Mouse (Mus musculus): ENCODE measurements at regions not wholly inside any gene's neighbourhood (a gene's known extent, or its start where the extent isn't known, plus 50 kb on each side); places are given as distances from the start of the nearest gene placed in this dataset.

DNA sequence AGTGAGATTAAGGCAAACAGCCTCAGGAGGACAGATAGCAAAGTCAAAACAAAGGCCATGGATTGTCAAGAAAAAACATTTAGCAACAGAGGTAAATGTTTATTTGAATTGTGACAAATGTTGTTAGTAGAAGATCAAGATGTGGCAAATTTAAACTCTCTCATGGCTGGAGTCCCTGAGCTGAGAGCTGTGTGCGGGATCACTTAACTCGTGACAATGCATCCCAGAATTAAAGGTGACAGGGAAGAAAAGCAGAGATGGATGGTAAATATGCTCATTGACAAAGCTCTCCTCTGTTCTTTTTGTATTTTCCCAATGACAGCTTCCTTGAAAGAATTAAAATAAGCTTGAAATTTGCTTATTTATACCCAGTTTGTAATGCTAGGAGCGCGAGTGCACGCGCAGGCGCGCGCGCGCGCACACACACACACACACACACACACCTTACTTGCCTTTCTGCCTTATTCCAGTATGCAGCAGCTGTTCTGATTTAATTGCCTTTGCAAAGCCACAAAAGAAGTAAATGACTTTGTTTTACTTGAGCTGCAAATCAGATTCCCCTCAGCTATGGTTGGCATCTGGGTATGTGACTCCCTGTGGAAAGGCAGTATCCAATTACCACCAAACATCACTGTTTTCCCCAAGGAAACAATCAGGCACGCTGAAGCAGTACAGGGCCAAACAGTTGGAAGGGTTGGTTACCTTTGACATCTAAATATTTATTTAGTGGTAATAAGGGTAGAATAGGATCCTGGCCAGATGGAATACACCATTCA is 509.5 kb upstream of the Cblb start:
- H3K4me1 ChIP-seq (ENCODE audit: control insufficient read depth, insufficient read depth, low read length) = no peaks in the 10 kb centered on the region
- H3K9me3 ChIP-seq (replicated peaks; ENCODE audit: control insufficient read depth, insufficient read depth, low read length, poor library complexity, severe bottlenecking) = no peaks in the 10 kb centered on the region
- H3K4me3 ChIP-seq (ENCODE audit: low read depth, low read length) = no peak overlapping the region
- TF ChIP-seq CTCF (IDR thresholded peaks at IDR 0.05; ENCODE audit: low read depth, low read length) (no peak), EP300 (IDR thresholded peaks at IDR 0.05; ENCODE audit: insufficient read depth, low read depth, low read length) (no peak), POLR2A (IDR thresholded peaks at IDR 0.05; ENCODE audit: insufficient read depth, low read length) (no peak)
- H3K36me3 ChIP-seq (ENCODE audit: control insufficient read depth, insufficient read depth, low read length, poor library complexity, severe bottlenecking) = no peaks in the 10 kb centered on the region
- H3K9ac ChIP-seq (ENCODE audit: low read depth, poor library complexity, severe bottlenecking) = no peak overlapping the region
- H3K27me3 ChIP-seq (ENCODE audit: control insufficient read depth, insufficient read depth, low read length, poor library complexity, severe bottlenecking) = no peaks in the 10 kb centered on the region
- H3K27ac ChIP-seq (ENCODE audit: insufficient read depth, low read length) = no peak overlapping the region

DNA sequence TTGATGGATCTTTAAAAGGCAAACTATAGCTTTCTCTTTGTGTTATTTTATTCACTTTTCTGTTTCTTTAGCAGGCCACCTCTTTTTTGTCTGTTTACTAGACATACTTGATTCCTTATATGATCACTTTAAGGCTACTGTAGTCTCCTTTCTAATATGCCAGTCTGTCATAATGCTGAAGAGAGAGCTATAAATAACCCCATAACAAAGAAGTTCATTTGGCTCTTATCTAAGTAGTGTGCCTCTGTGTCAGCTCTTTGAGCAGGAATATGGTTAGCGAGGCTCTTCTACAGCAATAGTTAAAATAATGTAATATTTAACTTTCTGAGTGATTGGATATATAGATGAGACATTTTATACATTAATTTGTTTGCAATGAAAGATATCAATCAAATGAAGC is 507.0 kb upstream of the Cblb start:
- Histone ChIP-seq H3K27me3 (ENCODE audit: control insufficient read depth, insufficient read depth, low read length, poor library complexity, severe bottlenecking) (no peaks in the 10 kb centered on the region), H3K27ac (ENCODE audit: insufficient read depth, low read length) (no peak overlapping the region), H3K9ac (ENCODE audit: low read depth, poor library complexity, severe bottlenecking) (no peak overlapping the region), H3K4me1 (ENCODE audit: control insufficient read depth, insufficient read depth, low read length) (no peaks in the 10 kb centered on the region), H3K36me3 (ENCODE audit: control insufficient read depth, insufficient read depth, low read length, poor library complexity, severe bottlenecking) (no peaks in the 10 kb centered on the region), H3K4me3 (ENCODE audit: low read depth, low read length) (no peak overlapping the region), H3K9me3 (replicated peaks; ENCODE audit: control insufficient read depth, insufficient read depth, low read length, poor library complexity, severe bottlenecking) (no peaks in the 10 kb centered on the region)
- TF ChIP-seq CTCF (IDR thresholded peaks at IDR 0.05; ENCODE audit: low read depth, low read length) = no peak
- no peak for TF ChIP-seq EP300 (IDR thresholded peaks at IDR 0.05; ENCODE audit: insufficient read depth, low read depth, low read length)
- TF ChIP-seq POLR2A (IDR thresholded peaks at IDR 0.05; ENCODE audit: insufficient read depth, low read length) = no peak

DNA sequence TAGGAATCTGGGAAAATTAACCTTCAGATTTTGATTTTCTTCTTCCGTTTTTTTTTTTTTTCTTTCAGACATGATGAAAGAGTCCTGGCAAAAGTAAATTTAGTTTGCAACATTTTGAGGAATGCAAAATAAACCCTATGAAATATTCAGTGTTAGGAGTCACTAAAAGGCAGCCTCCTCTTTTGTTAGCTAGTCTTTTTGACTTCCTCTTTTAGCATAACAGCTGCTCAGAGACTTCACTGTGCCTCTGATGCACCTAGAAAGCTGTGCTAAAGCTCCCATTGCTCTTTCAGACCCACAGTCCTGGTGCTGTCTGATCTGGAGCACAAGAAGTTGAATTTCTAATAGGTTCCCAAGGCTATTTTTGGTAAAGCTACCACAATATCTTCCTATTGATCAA is 498.5 kb upstream of the Cblb start:
- Histone ChIP-seq H3K36me3 (ENCODE audit: control insufficient read depth, insufficient read depth, low read length, poor library complexity, severe bottlenecking) (no peaks in the 10 kb centered on the region), H3K4me1 (ENCODE audit: control insufficient read depth, insufficient read depth, low read length) (no peaks in the 10 kb centered on the region), H3K4me3 (ENCODE audit: low read depth, low read length) (no peak overlapping the region), H3K9me3 (replicated peaks; ENCODE audit: control insufficient read depth, insufficient read depth, low read length, poor library complexity, severe bottlenecking) (no peaks in the 10 kb centered on the region), H3K27ac (ENCODE audit: insufficient read depth, low read length) (no peak overlapping the region), H3K27me3 (ENCODE audit: control insufficient read depth, insufficient read depth, low read length, poor library complexity, severe bottlenecking) (no peaks in the 10 kb centered on the region), H3K9ac (ENCODE audit: low read depth, poor library complexity, severe bottlenecking) (no peak overlapping the region)
- no peak for TF ChIP-seq CTCF (IDR thresholded peaks at IDR 0.05; ENCODE audit: low read depth, low read length)
- TF ChIP-seq EP300 (IDR thresholded peaks at IDR 0.05; ENCODE audit: insufficient read depth, low read depth, low read length) = no peak
- TF ChIP-seq POLR2A (IDR thresholded peaks at IDR 0.05; ENCODE audit: insufficient read depth, low read length) = no peak

GRCm38 (mm10) chr16:51543769-51544168 is 487.3 kb upstream of the Cblb start:
- Histone ChIP-seq H3K27me3 (ENCODE audit: control insufficient read depth, insufficient read depth, low read length, poor library complexity, severe bottlenecking) (no peaks in the 10 kb centered on the region), H3K9ac (ENCODE audit: low read depth, poor library complexity, severe bottlenecking) (no peak overlapping the region), H3K9me3 (replicated peaks; ENCODE audit: control insufficient read depth, insufficient read depth, low read length, poor library complexity, severe bottlenecking) (no peaks in the 10 kb centered on the region), H3K27ac (ENCODE audit: insufficient read depth, low read length) (no peak overlapping the region), H3K4me3 (ENCODE audit: low read depth, low read length) (no peak overlapping the region), H3K4me1 (ENCODE audit: control insufficient read depth, insufficient read depth, low read length) (no peaks in the 10 kb centered on the region), H3K36me3 (ENCODE audit: control insufficient read depth, insufficient read depth, low read length, poor library complexity, severe bottlenecking) (no peaks in the 10 kb centered on the region)
- no peak for TF ChIP-seq POLR2A (IDR thresholded peaks at IDR 0.05; ENCODE audit: insufficient read depth, low read length)
- no peak for TF ChIP-seq EP300 (IDR thresholded peaks at IDR 0.05; ENCODE audit: insufficient read depth, low read depth, low read length)
- no peak for TF ChIP-seq CTCF (IDR thresholded peaks at IDR 0.05; ENCODE audit: low read depth, low read length)

DNA sequence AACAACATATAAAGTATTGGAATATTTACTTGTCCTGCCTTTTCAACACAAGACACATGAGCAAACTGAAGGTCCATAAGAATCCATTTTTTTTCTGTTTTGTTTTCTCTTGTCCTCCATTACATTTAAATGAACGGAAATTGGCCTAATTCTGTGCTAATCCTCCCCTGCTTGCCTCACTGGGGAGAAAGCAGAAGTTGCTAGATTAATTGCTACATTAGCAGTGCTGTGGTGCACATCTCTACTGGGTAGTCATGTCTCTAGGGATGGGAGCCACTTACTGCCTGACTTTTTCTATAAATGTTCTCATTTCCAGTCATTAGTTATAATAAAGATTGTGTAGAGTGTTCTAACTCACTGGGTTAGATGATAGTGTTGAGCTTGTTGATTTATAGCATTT is 484.0 kb upstream of the Cblb start:
- H3K27me3 ChIP-seq (ENCODE audit: control insufficient read depth, insufficient read depth, low read length, poor library complexity, severe bottlenecking) = no peaks in the 10 kb centered on the region
- TF ChIP-seq EP300 (IDR thresholded peaks at IDR 0.05; ENCODE audit: insufficient read depth, low read depth, low read length) (no peak), CTCF (IDR thresholded peaks at IDR 0.05; ENCODE audit: low read depth, low read length) (no peak)

DNA sequence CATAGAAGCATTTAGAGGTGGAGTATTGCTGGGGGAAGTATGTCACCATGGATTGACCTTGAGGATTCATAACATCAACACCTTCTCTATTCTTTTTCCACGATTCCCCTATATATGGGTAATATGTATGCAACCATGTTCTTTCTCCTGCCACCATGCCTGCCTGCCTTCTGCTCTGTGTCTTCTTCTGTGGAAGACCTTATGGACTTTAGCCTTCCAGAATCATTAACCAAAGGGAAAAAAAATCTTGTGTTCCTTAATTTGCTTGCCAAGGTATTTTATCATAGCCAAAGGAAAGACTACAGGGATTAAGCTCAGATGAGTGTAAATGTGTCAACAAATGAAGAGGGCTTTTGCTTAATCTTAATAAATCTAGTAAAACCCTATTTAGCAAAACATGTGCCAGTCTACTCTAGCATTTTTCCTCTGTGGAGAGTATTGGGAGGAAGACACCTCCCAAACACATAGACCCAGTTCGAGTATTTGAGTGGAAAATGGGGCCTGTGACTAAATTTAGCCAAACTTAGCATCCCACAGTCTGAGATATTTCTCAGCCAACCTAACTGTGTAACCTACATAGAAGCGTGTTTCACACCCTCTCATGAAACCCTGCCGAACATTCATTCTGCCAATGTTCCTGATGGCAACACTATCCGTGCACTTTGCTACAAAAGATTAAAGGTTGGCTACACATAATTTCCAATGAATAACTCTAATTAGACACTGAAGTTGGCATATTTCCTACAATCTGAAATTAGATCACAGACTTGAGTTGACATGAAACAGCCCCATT is 468.0 kb upstream of the Cblb start:
- no peak for TF ChIP-seq POLR2A (IDR thresholded peaks at IDR 0.05; ENCODE audit: insufficient read depth, low read length)
- no peak for TF ChIP-seq EP300 (IDR thresholded peaks at IDR 0.05; ENCODE audit: insufficient read depth, low read depth, low read length)
- TF ChIP-seq CTCF (IDR thresholded peaks at IDR 0.05; ENCODE audit: low read depth, low read length) = no peak
- no peak overlapping the region for H3K9ac ChIP-seq (ENCODE audit: low read depth, poor library complexity, severe bottlenecking)
- no peaks in the 10 kb centered on the region for H3K36me3 ChIP-seq (ENCODE audit: control insufficient read depth, insufficient read depth, low read length, poor library complexity, severe bottlenecking)
- H3K27ac ChIP-seq (ENCODE audit: insufficient read depth, low read length) = no peak overlapping the region
- no peaks in the 10 kb centered on the region; the same call in 1 of the 2 replicates for H3K9me3 ChIP-seq (replicated peaks; ENCODE audit: control insufficient read depth, insufficient read depth, low read length, poor library complexity, severe bottlenecking)
- no peak overlapping the region for H3K4me3 ChIP-seq (ENCODE audit: low read depth, low read length)
- no peaks in the 10 kb centered on the region for H3K4me1 ChIP-seq (ENCODE audit: control insufficient read depth, insufficient read depth, low read length)
- no peaks in the 10 kb centered on the region for H3K27me3 ChIP-seq (ENCODE audit: control insufficient read depth, insufficient read depth, low read length, poor library complexity, severe bottlenecking)

More for the DNA sequence above, 484.0 kb upstream of the Cblb start:
- Histone ChIP-seq H3K9me3 (replicated peaks; ENCODE audit: control insufficient read depth, insufficient read depth, low read length, poor library complexity, severe bottlenecking) (no peaks in the 10 kb centered on the region), H3K4me3 (ENCODE audit: low read depth, low read length) (no peak overlapping the region), H3K36me3 (ENCODE audit: control insufficient read depth, insufficient read depth, low read length, poor library complexity, severe bottlenecking) (no peaks in the 10 kb centered on the region), H3K4me1 (ENCODE audit: control insufficient read depth, insufficient read depth, low read length) (no peaks in the 10 kb centered on the region), H3K9ac (ENCODE audit: low read depth, poor library complexity, severe bottlenecking) (no peak overlapping the region), H3K27ac (ENCODE audit: insufficient read depth, low read length) (no peak overlapping the region)
